Mouse (Mus musculus): ENCODE measurements around the gene Tmcc3.

Gene Tmcc3

DNA sequence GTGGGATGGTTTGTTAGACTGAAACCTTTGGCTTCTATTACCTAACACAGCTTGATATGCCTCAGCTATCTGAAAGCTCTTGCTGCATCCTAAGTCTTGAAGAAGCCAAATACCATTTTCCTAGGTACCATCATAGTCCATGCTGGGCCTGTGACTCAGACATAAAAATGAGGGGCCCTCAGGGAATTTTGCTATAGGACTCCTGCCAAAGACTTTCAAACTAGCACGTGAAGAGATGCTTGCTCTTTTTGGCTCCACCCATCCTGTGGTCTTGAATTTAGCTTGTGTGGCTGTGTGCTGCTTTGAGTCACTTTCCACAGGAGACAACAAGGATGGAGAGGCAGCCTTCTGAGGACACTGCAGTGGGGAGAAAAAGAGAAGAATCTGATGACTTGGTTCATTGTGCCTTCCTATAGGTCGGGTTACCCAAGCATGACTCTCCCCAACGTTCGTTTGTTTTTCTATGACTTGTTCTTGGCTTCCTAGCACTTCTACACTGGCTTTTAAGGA lies 319.1 kb downstream of the Tmcc3 start:
- no peak for DNase-seq (ENCODE audit: low read depth, low spot score)

DNA sequence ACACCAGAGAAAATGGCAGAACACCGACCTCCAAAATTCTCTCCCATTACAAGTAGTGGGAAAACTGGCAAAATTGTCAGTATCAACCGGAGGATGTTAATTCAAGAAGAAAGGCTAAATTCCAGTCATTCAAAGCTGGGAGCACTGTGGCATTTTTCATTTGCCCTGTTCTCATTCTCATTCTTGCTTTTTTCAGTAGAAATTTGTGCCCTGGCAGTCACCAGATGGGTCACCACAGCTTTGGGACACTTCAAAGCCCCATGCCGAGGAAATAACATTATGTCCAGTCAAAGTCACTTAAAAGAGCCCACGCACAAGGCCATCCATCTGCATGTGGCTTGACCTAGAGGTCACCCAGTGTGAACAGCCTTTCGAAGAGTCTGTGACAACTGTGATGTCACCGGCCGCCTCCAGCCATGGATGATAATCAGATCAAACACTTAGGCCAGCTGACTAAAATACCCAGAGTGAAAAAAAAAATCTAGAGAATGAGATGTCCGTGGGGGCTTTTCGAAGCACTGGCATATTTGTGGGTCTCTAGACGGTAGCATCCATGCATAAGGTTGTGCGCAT lies 319.9 kb downstream of the Tmcc3 start:
- no peak for DNase-seq (ENCODE audit: low read depth, low spot score)

DNA sequence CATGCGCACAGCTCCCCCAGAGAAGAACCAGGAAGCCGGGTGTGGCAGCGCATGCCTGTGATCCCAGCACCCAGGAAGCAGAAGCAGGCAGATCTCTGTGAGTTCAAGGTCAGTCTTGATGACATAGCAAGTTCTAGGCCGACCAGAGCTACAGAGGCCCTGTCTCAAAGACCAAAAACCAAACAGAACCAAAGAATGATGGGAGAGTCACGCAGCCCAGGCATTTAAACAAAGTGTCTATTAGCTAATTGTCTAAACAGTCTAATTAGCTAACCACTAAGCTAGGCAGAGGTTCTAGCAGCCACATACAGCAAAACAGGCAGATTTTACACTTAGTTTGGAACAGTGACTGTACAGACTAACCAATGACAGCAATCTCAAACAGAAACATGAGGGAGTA lies 320.5 kb downstream of the Tmcc3 start:
- DNase-seq (ENCODE audit: low read depth, low spot score): no peak

DNA sequence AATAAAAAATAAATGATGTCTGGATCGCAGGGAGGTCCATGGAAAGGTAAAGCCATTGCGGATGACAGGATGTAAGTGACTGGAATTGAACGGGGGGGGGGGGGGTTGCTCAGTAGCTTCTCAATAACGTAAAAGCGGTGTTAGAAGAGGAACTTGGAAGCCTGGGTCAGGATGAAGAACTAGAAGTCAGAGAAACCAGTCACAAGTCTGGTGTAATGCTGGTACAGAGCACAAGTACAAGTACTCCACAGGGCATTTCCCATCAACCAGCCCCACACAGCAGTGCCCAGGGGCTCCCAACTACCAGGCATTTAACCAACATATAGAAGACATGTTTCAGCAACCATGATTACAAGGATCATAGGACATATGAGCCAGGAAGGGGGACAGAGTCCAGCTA lies 326.9 kb downstream of the Tmcc3 start:
- no peak for DNase-seq (ENCODE audit: low read depth, low spot score)

DNA sequence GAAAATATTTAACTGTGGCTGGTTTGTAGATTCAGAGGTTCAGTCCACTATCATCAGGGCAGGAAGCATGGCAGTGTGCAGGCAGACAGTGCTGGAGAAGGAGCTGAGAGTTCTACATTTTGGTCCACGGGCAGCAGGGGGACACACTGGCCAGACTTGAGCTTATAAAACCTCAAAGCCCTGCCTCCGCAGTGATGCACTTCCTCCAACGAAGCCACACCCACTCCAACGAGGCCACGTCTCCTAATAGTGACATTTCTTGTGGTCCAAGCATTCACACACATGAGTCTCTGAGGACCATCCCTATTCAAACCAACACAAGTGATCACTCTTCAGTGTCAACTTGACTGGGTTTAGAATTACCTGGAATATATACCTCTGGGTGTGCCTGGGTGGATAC lies 327.5 kb downstream of the Tmcc3 start:
- DNase-seq (ENCODE audit: low read depth, low spot score): peak; percentile 8

DNA sequence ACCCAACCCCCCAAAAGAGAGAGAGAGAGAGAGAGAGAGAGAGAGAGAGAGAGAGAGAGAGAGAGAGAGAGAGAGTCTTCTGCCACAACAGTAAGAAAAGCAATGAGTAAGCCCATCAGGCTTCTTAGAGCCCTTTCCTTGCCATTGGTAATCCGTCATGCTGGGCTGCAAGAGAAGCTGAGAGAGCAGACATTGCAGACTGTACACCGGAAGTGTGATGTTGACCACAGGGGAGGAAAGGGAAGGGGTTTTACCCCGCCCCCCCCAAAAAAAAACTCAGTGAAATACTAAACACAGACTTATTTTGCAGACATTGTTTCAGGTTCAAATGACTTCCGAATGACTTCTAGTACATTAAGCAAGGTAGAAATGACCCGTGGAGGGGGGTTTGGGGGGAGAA lies 328.3 kb downstream of the Tmcc3 start:
- DNase-seq (ENCODE audit: low read depth, low spot score): no peak

Measured in CD4-positive helper T cell, adult 2 months (primary cell).